Mouse (Mus musculus): ENCODE measurements at regions not wholly inside any gene's neighbourhood (a gene's known extent, or its start where the extent isn't known, plus 50 kb on each side); places are given as distances from the start of the nearest gene placed in this dataset.

DNA sequence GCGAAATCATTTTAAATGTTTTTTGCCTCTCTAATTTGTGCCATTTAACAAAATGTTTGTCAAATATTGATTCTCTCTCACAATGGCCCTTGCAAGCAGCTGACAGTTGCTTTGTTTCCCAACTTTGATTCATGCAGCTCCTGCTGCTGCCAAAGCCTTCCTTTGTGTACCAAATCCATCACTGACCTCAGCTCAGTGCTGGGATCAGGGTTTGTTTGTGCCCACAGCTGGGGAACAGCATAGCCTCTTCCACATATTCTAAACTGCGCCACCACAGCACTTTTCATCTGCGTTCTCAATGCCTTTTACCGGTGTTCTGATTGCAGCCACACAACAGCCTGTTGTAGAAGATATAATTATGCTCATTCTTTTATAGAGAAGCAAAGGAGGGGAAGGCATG lies 289.7 kb upstream of the Chrm2 start:
- 24% methylated on average over 4 of the region's 4 CpGs for whole genome bisulfite sequencing
- Histone ChIP-seq H3K4me2 (ENCODE audit: low read depth) (no peak overlapping the region), H3K27me3 (ENCODE audit: insufficient read depth, low read length) (no peaks in the 10 kb centered on the region), H3K36me3 (ENCODE audit: insufficient read depth) (no peaks in the 10 kb centered on the region), H3K27ac (ENCODE audit: low read depth, low read length) (no peak overlapping the region), H3K9me3 (ENCODE audit: low read length) (no peaks in the 10 kb centered on the region), H3K4me1 (ENCODE audit: insufficient read depth) (no peaks in the 10 kb centered on the region), H3K9ac (no peak overlapping the region), H3K4me3 (ENCODE audit: low read depth, low read length) (no peak overlapping the region)
- TF ChIP-seq CTCF (IDR thresholded peaks at IDR 0.05; ENCODE audit: low read depth), result no peak
- peak; percentile 8 for DNase-seq
- peak; percentile 54 for ATAC-seq

DNA sequence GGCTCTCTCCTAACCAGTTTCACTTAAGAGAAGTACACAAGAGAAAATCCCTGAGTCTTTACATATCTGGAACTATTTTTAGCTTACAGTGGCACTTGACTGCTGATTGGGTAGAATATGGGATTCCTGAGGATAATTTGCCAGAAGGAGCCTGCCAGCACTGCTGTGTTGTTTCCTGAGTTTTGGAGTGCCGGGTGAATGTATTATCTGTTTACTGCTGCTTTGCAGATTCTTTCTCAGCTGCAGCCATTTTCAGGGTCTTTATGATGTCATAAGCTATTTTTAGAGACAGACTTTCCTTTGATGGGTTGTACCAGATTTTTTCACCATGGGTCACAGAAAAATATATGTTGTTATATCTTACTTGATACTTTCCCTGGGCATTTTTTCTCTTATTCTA lies 279.1 kb upstream of the Chrm2 start:
- ATAC-seq (peak; percentile 75), DNase-seq (peak; percentile 43)
- H3K4me3 ChIP-seq (ENCODE audit: low read depth, low read length), result no peak overlapping the region
- no peaks in the 10 kb centered on the region for H3K36me3 ChIP-seq (ENCODE audit: insufficient read depth)
- H3K9ac ChIP-seq, result no peak overlapping the region
- H3K27me3 ChIP-seq (ENCODE audit: insufficient read depth, low read length), result no peaks in the 10 kb centered on the region
- TF ChIP-seq CTCF (IDR thresholded peaks at IDR 0.05; ENCODE audit: low read depth), result no peak
- no peak overlapping the region for H3K4me2 ChIP-seq (ENCODE audit: low read depth)
- no peak overlapping the region for H3K27ac ChIP-seq (ENCODE audit: low read depth, low read length)
- no peaks in the 10 kb centered on the region for H3K9me3 ChIP-seq (ENCODE audit: low read length)
- no peaks in the 10 kb centered on the region for H3K4me1 ChIP-seq (ENCODE audit: insufficient read depth)
- WGBS, result 9% methylated on average over 1 of the region's 1 CpGs

DNA sequence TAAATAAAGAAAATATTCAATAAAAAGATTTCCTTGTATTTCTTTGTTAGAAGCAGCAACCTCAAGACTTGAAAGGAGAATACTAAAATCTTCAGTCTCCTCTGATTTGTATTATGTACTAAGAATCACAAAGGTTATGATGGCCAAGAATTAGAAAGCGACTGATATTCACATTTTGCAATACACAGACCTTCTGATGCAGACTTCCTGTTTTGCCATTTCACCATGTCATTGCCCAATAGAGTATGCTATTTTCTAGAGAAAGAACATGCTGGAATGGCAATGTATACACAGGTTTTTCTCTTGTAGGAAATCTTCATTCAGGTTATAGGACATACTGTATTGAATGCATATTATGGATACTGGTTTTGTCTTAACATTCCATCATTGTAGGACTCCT lies 250.7 kb upstream of the Chrm2 start:
- TF ChIP-seq CTCF (IDR thresholded peaks at IDR 0.05; ENCODE audit: low read depth), result no peak
- DNase-seq (no peak), ATAC-seq (no peak)

DNA sequence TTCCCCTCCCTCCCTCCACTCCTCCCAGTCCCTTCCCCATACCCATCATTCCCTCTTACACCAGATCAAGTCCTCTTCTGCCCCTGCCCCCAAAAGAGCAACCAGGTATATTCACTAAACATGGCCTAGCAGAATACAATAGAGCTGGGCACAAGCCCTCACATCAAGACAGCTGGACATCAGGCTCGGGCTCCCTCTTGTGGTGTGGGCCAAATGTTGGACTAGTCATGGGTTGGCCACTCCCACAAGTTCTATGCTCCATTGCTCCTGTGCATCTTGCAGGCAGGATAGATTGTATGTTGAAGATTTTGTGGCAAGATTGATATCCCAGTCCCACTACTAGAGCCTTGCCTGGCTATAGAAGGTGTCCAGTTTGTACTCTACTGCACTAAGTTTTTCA lies 240.6 kb upstream of the Chrm2 start:
- DNase-seq (no peak), ATAC-seq (no peak)
- no peaks in the 10 kb centered on the region for H3K9me3 ChIP-seq (ENCODE audit: low read length)
- no peak overlapping the region for H3K4me3 ChIP-seq (ENCODE audit: low read depth, low read length)
- H3K36me3 ChIP-seq (ENCODE audit: insufficient read depth), result no peaks in the 10 kb centered on the region
- no peaks in the 10 kb centered on the region for H3K4me1 ChIP-seq (ENCODE audit: insufficient read depth)
- H3K27ac ChIP-seq (ENCODE audit: low read depth, low read length), result no peak overlapping the region
- no peak overlapping the region for H3K4me2 ChIP-seq (ENCODE audit: low read depth)
- no peak for TF ChIP-seq CTCF (IDR thresholded peaks at IDR 0.05; ENCODE audit: low read depth)
- no peaks in the 10 kb centered on the region for H3K27me3 ChIP-seq (ENCODE audit: insufficient read depth, low read length)
- 85% methylated on average over 1 of the region's 1 CpGs for WGBS
- no peak overlapping the region for H3K9ac ChIP-seq

More for the DNA sequence above, 250.7 kb upstream of the Chrm2 start:
- Histone ChIP-seq H3K9ac (no peak overlapping the region), H3K27ac (ENCODE audit: low read depth, low read length) (no peak overlapping the region), H3K36me3 (ENCODE audit: insufficient read depth) (no peaks in the 10 kb centered on the region), H3K27me3 (ENCODE audit: insufficient read depth, low read length) (no peaks in the 10 kb centered on the region), H3K9me3 (ENCODE audit: low read length) (no peaks in the 10 kb centered on the region), H3K4me2 (ENCODE audit: low read depth) (no peak overlapping the region), H3K4me3 (ENCODE audit: low read depth, low read length) (no peak overlapping the region), H3K4me1 (ENCODE audit: insufficient read depth) (no peaks in the 10 kb centered on the region)
- 93% methylated on average over 1 of the region's 1 CpGs for WGBS

DNA sequence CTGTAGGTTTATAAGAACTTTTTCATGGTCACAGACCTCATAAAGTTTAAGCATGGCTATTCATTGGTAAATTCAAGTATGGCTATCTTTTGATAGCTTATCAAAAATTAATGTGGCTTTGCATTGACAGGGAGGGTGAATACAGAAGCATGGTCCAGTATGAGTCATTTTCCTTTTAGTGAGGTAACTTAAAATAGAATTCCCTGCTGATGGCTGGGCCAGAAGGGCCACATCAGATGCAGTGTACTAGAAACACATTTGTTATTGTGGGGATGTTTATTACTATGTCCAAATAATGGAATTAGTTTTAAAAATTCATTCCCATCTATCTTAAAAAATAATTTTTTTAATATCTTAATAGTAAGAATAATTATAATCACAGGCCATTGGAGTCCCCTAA lies 213.4 kb upstream of the Chrm2 start:
- no peak overlapping the region for H3K4me3 ChIP-seq (ENCODE audit: low read depth, low read length)
- no peaks in the 10 kb centered on the region for H3K9me3 ChIP-seq (ENCODE audit: low read length)
- no peaks in the 10 kb centered on the region for H3K4me1 ChIP-seq (ENCODE audit: insufficient read depth)
- no peak for TF ChIP-seq CTCF (IDR thresholded peaks at IDR 0.05; ENCODE audit: low read depth)
- H3K4me2 ChIP-seq (ENCODE audit: low read depth), result no peak overlapping the region
- H3K36me3 ChIP-seq (ENCODE audit: insufficient read depth), result no peaks in the 10 kb centered on the region
- H3K9ac ChIP-seq, result no peak overlapping the region
- no peak overlapping the region for H3K27ac ChIP-seq (ENCODE audit: low read depth, low read length)
- no peak for DNase-seq
- H3K27me3 ChIP-seq (ENCODE audit: insufficient read depth, low read length), result no peaks in the 10 kb centered on the region
- no peak for ATAC-seq

DNA sequence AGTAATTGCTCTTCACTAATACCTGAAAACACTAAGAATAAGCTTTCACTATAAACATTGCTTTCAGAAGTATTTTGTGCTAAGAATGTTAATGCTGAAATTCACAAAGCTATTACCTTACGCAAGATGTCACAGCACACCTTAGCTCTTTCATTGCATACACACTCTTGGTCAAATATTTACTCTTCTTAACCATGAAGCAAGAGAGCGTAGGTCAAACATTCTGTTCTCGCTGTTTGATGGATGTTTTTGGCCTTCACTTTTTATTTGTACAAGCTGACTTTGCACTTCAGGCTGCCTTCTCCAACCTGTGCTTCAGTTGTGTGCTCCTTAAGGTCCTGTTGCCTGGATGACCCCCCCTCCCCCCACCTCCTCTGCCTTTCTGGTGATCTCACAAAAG lies 212.8 kb upstream of the Chrm2 start:
- WGBS, result 92% methylated on average over 3 of the region's 3 CpGs
- Histone ChIP-seq H3K27me3 (ENCODE audit: insufficient read depth, low read length) (no peaks in the 10 kb centered on the region), H3K9ac (no peak overlapping the region), H3K4me1 (ENCODE audit: insufficient read depth) (no peaks in the 10 kb centered on the region), H3K9me3 (ENCODE audit: low read length) (no peaks in the 10 kb centered on the region), H3K4me2 (ENCODE audit: low read depth) (no peak overlapping the region), H3K27ac (ENCODE audit: low read depth, low read length) (no peak overlapping the region), H3K4me3 (ENCODE audit: low read depth, low read length) (no peak overlapping the region), H3K36me3 (ENCODE audit: insufficient read depth) (no peaks in the 10 kb centered on the region)
- TF ChIP-seq CTCF (IDR thresholded peaks at IDR 0.05; ENCODE audit: low read depth), result no peak
- ATAC-seq (no peak), DNase-seq (no peak)

DNA sequence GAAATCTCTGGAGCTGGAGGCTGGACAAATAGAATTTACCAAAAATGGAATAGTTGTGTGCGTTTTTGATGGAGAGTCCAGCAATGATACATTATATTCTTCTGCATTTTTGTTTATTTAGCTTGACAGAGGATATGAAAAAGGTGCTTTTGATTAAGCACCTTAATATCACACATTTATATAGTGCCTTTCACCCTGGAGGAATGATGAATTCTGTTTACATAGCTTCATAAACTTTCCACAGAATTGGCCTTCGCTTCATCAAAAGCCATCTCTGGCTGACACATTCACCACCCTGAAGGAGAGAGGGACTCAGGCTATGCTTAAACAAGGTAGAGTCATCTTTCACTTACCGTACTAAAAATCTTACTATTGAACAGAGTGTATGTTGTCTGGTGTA lies 208.0 kb upstream of the Chrm2 start:
- no peak for TF ChIP-seq CTCF (IDR thresholded peaks at IDR 0.05; ENCODE audit: low read depth)
- ATAC-seq (no peak), DNase-seq (no peak)
- H3K27me3 ChIP-seq (ENCODE audit: insufficient read depth, low read length), result no peaks in the 10 kb centered on the region
- H3K27ac ChIP-seq (ENCODE audit: low read depth, low read length), result no peak overlapping the region
- no peak overlapping the region for H3K4me2 ChIP-seq (ENCODE audit: low read depth)
- H3K9me3 ChIP-seq (ENCODE audit: low read length), result no peaks in the 10 kb centered on the region
- no peak overlapping the region for H3K4me3 ChIP-seq (ENCODE audit: low read depth, low read length)
- 88% methylated on average over 3 of the region's 3 CpGs for WGBS
- no peak overlapping the region for H3K9ac ChIP-seq
- H3K36me3 ChIP-seq (ENCODE audit: insufficient read depth), result no peaks in the 10 kb centered on the region
- H3K4me1 ChIP-seq (ENCODE audit: insufficient read depth), result no peaks in the 10 kb centered on the region

DNA sequence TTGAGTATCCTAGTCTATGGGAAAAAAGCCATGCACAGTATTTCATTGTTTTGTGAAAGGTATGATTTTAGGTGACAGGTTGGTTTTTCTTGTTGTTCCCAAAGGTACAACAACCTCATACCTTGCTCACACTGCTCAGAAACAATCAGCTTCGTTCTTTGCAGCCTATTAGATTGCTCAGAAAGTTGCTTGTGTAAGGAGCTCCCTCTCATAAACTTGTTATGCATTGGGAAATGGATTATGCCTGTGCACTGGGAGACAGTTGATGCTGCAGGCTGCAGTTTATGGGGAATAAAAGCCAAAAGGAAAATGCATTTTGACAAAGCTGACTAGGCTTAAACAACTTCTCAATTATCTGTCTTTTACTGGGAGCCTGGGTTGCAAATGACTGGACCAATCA lies 205.2 kb upstream of the Chrm2 start:
- Histone ChIP-seq H3K9me3 (ENCODE audit: low read length) (no peaks in the 10 kb centered on the region), H3K36me3 (ENCODE audit: insufficient read depth) (no peaks in the 10 kb centered on the region), H3K4me1 (ENCODE audit: insufficient read depth) (no peaks in the 10 kb centered on the region), H3K4me3 (ENCODE audit: low read depth, low read length) (no peak overlapping the region), H3K4me2 (ENCODE audit: low read depth) (no peak overlapping the region), H3K27me3 (ENCODE audit: insufficient read depth, low read length) (no peaks in the 10 kb centered on the region), H3K27ac (ENCODE audit: low read depth, low read length) (no peak overlapping the region), H3K9ac (no peak overlapping the region)
- no peak for ATAC-seq
- 30% methylated on average over 1 of the region's 1 CpGs for WGBS
- TF ChIP-seq CTCF (IDR thresholded peaks at IDR 0.05; ENCODE audit: low read depth), result no peak
- DNase-seq, result no peak

Data from forebrain, postnatal 0 days (tissue).